Mouse (Mus musculus) mammary gland, adult 2 months (tissue): ENCODE measurements around the gene Unc5a. TPM values are rescaled to one million over a fixed set of nuclear protein-coding genes. Genes with fewer than 3 reads are reported as not detected.

Source experiments
- polyA plus RNA-seq: library from polyadenylated mRNA; depleted of rRNA; stranded (reverse); fragments of >200 nt; gene quantifications from 2 replicates; pipeline ENCODE4 v1.2.3, GENCODE M21; 2012; ENCODE audit warnings: low replicate concordance; rRNA removed

Gene Unc5a
- 21.5 and 50.7 TPM in 2 replicates for polyA plus RNA-seq

DNA sequence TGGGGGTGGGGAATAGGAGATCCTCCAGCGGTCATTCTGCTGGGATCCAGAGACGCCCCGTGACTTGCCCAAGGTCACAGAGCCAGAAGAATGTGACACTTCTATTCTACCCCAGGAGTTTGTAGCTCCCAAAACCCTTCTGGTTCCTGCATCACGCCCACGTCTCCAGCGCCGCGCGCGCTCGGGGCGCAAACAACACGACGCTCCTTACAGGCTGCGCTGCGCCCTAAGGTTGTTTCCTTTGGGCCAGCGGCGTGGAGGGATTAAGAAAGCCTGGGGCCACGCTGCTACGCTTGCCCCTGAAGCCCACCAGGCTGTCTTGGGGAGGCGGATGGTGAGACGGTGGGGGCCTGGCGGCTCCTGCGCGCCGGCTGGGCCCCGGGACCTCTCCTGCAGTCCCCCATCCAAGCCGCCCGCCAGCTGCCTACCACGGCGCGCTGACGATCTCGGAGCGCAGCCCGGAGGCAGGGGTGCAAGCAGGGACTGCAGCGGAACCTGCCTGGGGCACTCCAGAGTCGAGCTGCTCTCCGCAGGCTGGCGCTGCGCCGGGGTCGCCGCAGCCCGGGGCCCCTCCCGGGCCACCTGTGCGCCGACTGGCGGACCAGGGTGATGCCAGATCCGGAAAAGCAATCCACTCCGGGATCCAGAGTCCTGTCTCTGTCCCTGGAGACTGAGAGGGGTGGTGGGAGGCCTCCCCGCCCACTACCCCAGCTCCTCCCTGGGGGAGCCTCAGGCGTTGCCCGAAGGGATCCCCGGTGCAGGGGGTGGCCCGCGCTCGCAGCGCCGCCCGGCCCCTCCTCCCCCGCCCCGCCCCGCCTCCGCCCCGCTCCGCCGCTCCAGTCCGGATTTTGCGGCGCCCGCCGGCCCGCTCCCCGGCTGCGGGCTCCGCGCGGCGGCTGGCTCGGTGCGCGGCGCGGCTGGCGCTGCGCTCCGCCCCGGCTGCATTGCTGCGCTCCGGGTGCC, at the start of gene Unc5a:
Gene Unc5a (plus strand): TSS at position 881 of the 963 bp plus-strand sequence.

DNA sequence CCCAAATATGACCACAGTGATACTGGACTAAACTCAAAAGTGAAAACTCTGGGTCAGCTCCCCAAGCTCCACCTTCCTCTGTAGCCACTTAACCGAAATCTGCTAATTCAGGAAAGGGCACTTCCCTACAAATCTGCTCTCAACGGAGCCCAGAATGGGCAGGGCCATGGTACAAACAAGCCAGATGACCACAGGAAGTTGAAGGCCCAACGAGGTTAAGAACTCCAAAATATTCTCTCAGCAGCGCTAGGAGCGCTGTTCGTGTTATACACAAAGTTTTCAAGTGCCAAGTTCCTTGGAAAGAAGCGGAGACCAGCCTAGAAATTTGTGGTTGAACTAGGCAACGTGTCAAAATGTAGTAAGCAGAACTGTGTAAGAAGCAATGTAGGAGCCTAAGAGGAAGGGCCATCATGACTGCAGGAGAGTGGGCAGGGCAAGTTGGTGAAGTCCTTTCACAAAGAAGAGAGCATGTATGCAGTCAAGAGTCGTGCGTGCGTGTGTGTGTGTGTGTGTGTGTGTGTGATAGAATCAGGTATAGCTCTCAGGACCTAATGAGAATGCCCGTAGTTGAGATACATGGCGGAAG, 72.1 kb downstream of the Unc5a start, which contains the start of gene Hk3:
Gene Hk3 (minus strand): TSS at position 192 of the 586 bp plus-strand sequence.

Other genes with a start within 250 kb of the Unc5a start
- 0.02 and 0.06 TPM in 2 replicates for gene Cdhr2, start 247.9 kb upstream of the Unc5a start, polyA plus RNA-seq
- 0.06 and 0.12 TPM in 2 replicates for gene Gprin1, start 199.5 kb upstream of the Unc5a start, polyA plus RNA-seq
- gene Sncb, start 182.8 kb upstream of the Unc5a start, polyA plus RNA-seq, result not detected in 2 replicates
- gene Eif4e1b, start 165.4 kb upstream of the Unc5a start, polyA plus RNA-seq, result not detected in 2 replicates
- gene Tspan17, start 160.0 kb upstream of the Unc5a start, polyA plus RNA-seq, result 26.1 and 26.7 TPM in 2 replicates
- 5.9 and 6.2 TPM in 2 replicates for gene Hk3, start 72.0 kb downstream of the Unc5a start, polyA plus RNA-seq
- gene Uimc1, start 150.9 kb downstream of the Unc5a start, polyA plus RNA-seq, result 2.8 and 7.7 TPM in 2 replicates
- gene Zfp346, start 155.9 kb downstream of the Unc5a start, polyA plus RNA-seq, result 12.7 and 16.3 TPM in 2 replicates
- not detected in 2 replicates for gene Gm17617, start 184.1 kb downstream of the Unc5a start, polyA plus RNA-seq
- 0.84 and 2.9 TPM in 2 replicates for gene Fgfr4, start 203.2 kb downstream of the Unc5a start, polyA plus RNA-seq